Mouse (Mus musculus): ENCODE measurements at regions not wholly inside any gene's neighbourhood (a gene's known extent, or its start where the extent isn't known, plus 50 kb on each side); places are given as distances from the start of the nearest gene placed in this dataset.

DNA sequence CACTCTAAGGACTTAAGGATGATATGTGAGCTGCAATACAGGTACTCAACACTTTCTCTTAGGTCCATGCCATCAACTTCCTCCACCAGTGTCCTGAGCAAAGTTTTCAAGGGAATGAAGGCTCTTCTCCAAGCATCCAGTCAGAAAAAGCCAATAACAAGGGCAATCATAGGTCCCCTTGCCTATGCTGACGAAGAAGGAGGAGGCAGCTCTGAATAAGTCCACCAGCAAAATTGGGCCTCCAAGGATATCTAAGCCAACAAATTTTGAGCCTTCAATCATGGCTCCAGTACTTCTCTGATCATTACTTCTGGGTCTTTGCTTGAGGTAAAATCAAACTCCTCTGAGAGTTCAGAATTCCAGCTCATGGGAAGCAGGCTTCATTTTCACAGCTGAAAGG, 293.1 kb downstream of the Snurf start:
- peak; percentile 3 to 39 for DNase-seq (ENCODE audit: inconsistent age in 2 of 2, low spot score in 1 of 2)

All from adrenal gland, adult (tissue).